In genomic region chr12:119624238-119624637, GRCm38 (mm10) we compare ENCODE assay signal across 13 mouse cellular contexts.
"Had no signal": no experiment of that assay in that cellular context is flagged by ENCODE, and none has a peak within 500 bp of the region (broad histone marks: within the 10 kb centered on the region; RNA-seq: fewer than 3 reads in every experiment).

No protein-coding gene starts in this region.

- H3K4me2 ChIP-seq: liver, embryonic 11.5 days; liver, embryonic 15.5 days; midbrain, embryonic 12.5 days had no signal

- ATAC-seq: lung, postnatal 0 days had no signal

- H3K4me1 ChIP-seq: liver, embryonic 15.5 days; midbrain, embryonic 12.5 days had no signal

- H3K27ac ChIP-seq: left cerebral cortex, adult 2 months; limb, embryonic 10.5 days; liver, embryonic 15.5 days; midbrain, embryonic 12.5 days; stomach, postnatal 0 days had no signal

- H3K4me3 ChIP-seq: left cerebral cortex, adult 2 months; limb, embryonic 10.5 days; liver, embryonic 15.5 days; midbrain, embryonic 12.5 days had no signal

- H3K9ac ChIP-seq: liver, embryonic 15.5 days; midbrain, embryonic 12.5 days had no signal

- H3K27me3 ChIP-seq: liver, embryonic 15.5 days; midbrain, embryonic 12.5 days had no signal

- H3K9me3 ChIP-seq: limb, embryonic 10.5 days; liver, embryonic 15.5 days; midbrain, embryonic 12.5 days had no signal

- DNase-seq: kidney, postnatal 10 days; kidney, postnatal 4 days; lung, adult 2 months; lung, postnatal 36 days; right cerebral cortex, postnatal 14 days; thymus, postnatal 4 days had no signal

- H3K36me3 ChIP-seq: limb, embryonic 10.5 days; liver, embryonic 15.5 days; midbrain, embryonic 12.5 days had no signal
